ENCODE assay signal across 13 mouse cellular contexts in the genomic region with DNA sequence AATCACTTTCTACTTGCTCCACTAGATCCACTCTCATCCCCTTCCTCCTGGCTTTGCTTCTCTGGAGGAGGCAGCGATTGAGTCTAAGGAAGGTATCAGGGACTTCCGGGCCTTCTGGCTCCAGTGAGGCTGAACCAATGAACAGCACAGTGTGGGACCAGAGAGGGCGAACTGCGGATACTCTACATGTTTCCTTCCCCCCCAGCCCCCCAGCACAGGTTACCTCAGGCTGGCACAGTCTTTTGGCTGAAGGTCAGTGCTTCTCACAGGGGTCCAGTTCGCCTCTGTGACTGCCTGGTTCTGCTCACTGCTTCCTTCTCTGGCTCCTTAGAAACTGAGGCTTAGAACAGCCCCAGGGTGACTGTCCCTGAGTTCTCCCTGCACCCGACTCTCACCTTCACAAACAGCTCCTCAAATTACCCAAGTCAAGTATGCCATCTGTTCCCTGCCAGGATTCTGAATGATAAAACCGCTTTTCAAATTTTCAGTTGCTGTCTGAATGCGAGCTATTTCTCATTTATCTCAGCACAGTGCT.
DNase-seq lines count a peak whose midpoint lies in the region; ATAC-seq and TF ChIP-seq lines count a peak whose summit lies in the region.
"Had no signal": no experiment of that assay in that cellular context is flagged by ENCODE, and none has a peak within 500 bp of the region (broad histone marks: within the 10 kb centered on the region; RNA-seq: fewer than 3 reads in every experiment).

No protein-coding gene starts in this region.

- WGBS in hindbrain, postnatal 0 days: 39% methylated on average over 8 of the region's 8 CpGs
- 53% methylated on average over 8 of the region's 8 CpGs for WGBS in hindbrain, embryonic 14.5 days
- WGBS in forebrain, embryonic 15.5 days: 38% methylated on average over 8 of the region's 8 CpGs

- TF ChIP-seq CTCF in hindbrain, postnatal 0 days (IDR thresholded peaks at IDR 0.05; ENCODE audit: low read depth): no peak
- no peak for TF ChIP-seq CTCF in brain, embryonic 14.5 days (IDR thresholded peaks at IDR 0.05; ENCODE audit: borderline replicate concordance, extremely low read depth, insufficient read depth, insufficient read length)

- no peak overlapping the region for H3K4me2 ChIP-seq in hindbrain, postnatal 0 days (ENCODE audit: low read depth, low read length)
- H3K4me2 ChIP-seq in hindbrain, embryonic 14.5 days (replicated peaks): no peak overlapping the region
- no peak overlapping the region for H3K4me2 ChIP-seq in forebrain, embryonic 15.5 days (replicated peaks)
- H3K4me2 ChIP-seq: limb, embryonic 13.5 days; midbrain, embryonic 11.5 days; stomach, embryonic 15.5 days had no signal

- no peak overlapping the region for H3K4me3 ChIP-seq in hindbrain, postnatal 0 days (ENCODE audit: low read length)
- H3K4me3 ChIP-seq in hindbrain, embryonic 14.5 days (replicated peaks; ENCODE audit: low read length): no peak overlapping the region
- H3K4me3 ChIP-seq in forebrain, embryonic 15.5 days: no peak overlapping the region
- H3K4me3 ChIP-seq: limb, embryonic 13.5 days; stomach, embryonic 15.5 days had no signal

- intact Hi-C loops in heart, postnatal 10 days (cut with DNase I): no loop called here

- H3K9me3 ChIP-seq in hindbrain, postnatal 0 days (ENCODE audit: low read length): no peaks in the 10 kb centered on the region
- no peaks in the 10 kb centered on the region for H3K9me3 ChIP-seq in hindbrain, embryonic 14.5 days (ENCODE audit: control insufficient read depth, low read length)
- no peaks in the 10 kb centered on the region for H3K9me3 ChIP-seq in forebrain, embryonic 15.5 days
- H3K9me3 ChIP-seq: limb, embryonic 13.5 days; stomach, embryonic 15.5 days had no signal

- no peak for TF ChIP-seq POLR2A in brain, embryonic 14.5 days (IDR thresholded peaks at IDR 0.05; ENCODE audit: borderline replicate concordance, extremely low read depth, insufficient read depth, insufficient read length, poor library complexity, severe bottlenecking)

- 0 out of 2 replicates have a peak, but pooled peaks have one; percentile 38 for ATAC-seq in hindbrain, postnatal 0 days
- no peak for ATAC-seq in hindbrain, embryonic 14.5 days (ENCODE audit: low FRiP score)
- ATAC-seq in forebrain, embryonic 15.5 days (replicated peaks): 0 out of 2 replicates have a peak, but pooled peaks have one; percentile 32
- ATAC-seq in megakaryocyte, adult 5-6 weeks (ENCODE audit: poor library complexity, severe bottlenecking): no peak

- H3K27ac ChIP-seq in hindbrain, postnatal 0 days: no peak overlapping the region
- H3K27ac ChIP-seq in hindbrain, embryonic 14.5 days: no peak overlapping the region
- H3K27ac ChIP-seq in forebrain, embryonic 15.5 days (replicated peaks): peak overlapping the region; percentile 38; the same call in 1 of the 2 replicates
- H3K27ac ChIP-seq: limb, embryonic 13.5 days; stomach, embryonic 15.5 days had no signal

- peak; percentile 88 for DNase-seq in heart, adult 11 months
- DNase-seq in heart, postnatal 10 days: no peak
- DNase-seq in hindbrain, postnatal 0 days (ENCODE audit: low spot score): no peak
- DNase-seq in hindbrain, embryonic 14.5 days (ENCODE audit: low spot score): no peak
- peak; percentile 49 for DNase-seq in brain, embryonic 14.5 days (ENCODE audit: low read depth)
- DNase-seq: adrenal gland, postnatal 25 days; gastrocnemius, postnatal 10 days; thymus, postnatal 36 days had no signal

- H3K9ac ChIP-seq in hindbrain, postnatal 0 days (replicated peaks; ENCODE audit: low read length): no peak overlapping the region
- no peak overlapping the region for H3K9ac ChIP-seq in hindbrain, embryonic 14.5 days
- no peak overlapping the region for H3K9ac ChIP-seq in forebrain, embryonic 15.5 days (replicated peaks)
- H3K9ac ChIP-seq: limb, embryonic 13.5 days; stomach, embryonic 15.5 days had no signal

- peaks cover 3% of the 10 kb centered on the region; the same call in 1 of the 2 replicates for H3K4me1 ChIP-seq in hindbrain, postnatal 0 days (ENCODE audit: insufficient read depth, low read length)
- 0 out of 2 replicates have a peak, but pooled peaks cover 3% of the 10 kb centered on the region for H3K4me1 ChIP-seq in hindbrain, embryonic 14.5 days (replicated peaks; ENCODE audit: control insufficient read depth, insufficient read depth, low read length)
- peaks cover 10% of the 10 kb centered on the region for H3K4me1 ChIP-seq in forebrain, embryonic 15.5 days
- H3K4me1 ChIP-seq: limb, embryonic 13.5 days; stomach, embryonic 15.5 days had no signal

- no peaks in the 10 kb centered on the region for H3K36me3 ChIP-seq in hindbrain, postnatal 0 days (ENCODE audit: insufficient read depth, low read length)
- H3K36me3 ChIP-seq in hindbrain, embryonic 14.5 days (replicated peaks; ENCODE audit: control insufficient read depth, insufficient read depth): no peaks in the 10 kb centered on the region
- H3K36me3 ChIP-seq in forebrain, embryonic 15.5 days: no peaks in the 10 kb centered on the region
- H3K36me3 ChIP-seq: limb, embryonic 13.5 days; stomach, embryonic 15.5 days had no signal

- H3K27me3 ChIP-seq in hindbrain, postnatal 0 days (ENCODE audit: insufficient read depth, low read length): no peaks in the 10 kb centered on the region
- 0 out of 2 replicates have a peak, but pooled peaks cover 3% of the 10 kb centered on the region for H3K27me3 ChIP-seq in hindbrain, embryonic 14.5 days (ENCODE audit: control insufficient read depth, insufficient read depth, low read length)
- H3K27me3 ChIP-seq in forebrain, embryonic 15.5 days: no peaks in the 10 kb centered on the region
- H3K27me3 ChIP-seq: stomach, embryonic 15.5 days had no signal

Comparison
In these comparisons a context has a peak if more than half of its experiments do, and no peak if none do; other contexts are left out.
1. DNase-seq: peak in heart, adult 11 months (single experiment) and brain, embryonic 14.5 days (single experiment); none in heart, postnatal 10 days (0 of 2), hindbrain, postnatal 0 days (single experiment) and hindbrain, embryonic 14.5 days (single experiment).
2. ATAC-seq: peak in hindbrain, postnatal 0 days (single experiment) and forebrain, embryonic 15.5 days (single experiment); none in hindbrain, embryonic 14.5 days (single experiment) and megakaryocyte, adult 5-6 weeks (single experiment).